Mouse (Mus musculus): ENCODE data around the gene Gm21083. TPM values are rescaled to one million over a fixed set of nuclear protein-coding genes. Genes with fewer than 3 reads are reported as not detected.
"Not testable (repeated sequence)": the region's sequence is repeated elsewhere in the genome, so short reads cannot be mapped to it uniquely, and the experiment has no call there.

Gene Gm21083
- polyA plus RNA-seq (2015; fragmentation: Nextera tagmentation; extraction: Ambion mirVana), result not detected in 2 replicates

- H3K4me3 ChIP-seq; H3K4me1 ChIP-seq (replicated peaks); H3K9ac ChIP-seq; H3K9me3 ChIP-seq; H3K36me3 ChIP-seq; ATAC-seq (ENCODE audit: low FRiP score, low read depth); H3K4me2 ChIP-seq; H3K27ac ChIP-seq (replicated peaks); H3K27me3 ChIP-seq: not testable (repeated sequence)
- no CpG with 5 or more reads among the region's 1 CpGs for WGBS
These were observed at the start of gene Gm21083 for GRCm38 (mm10) chr5:15577033-15577432. Gene Gm21083, plus strand, starts transcription at chr5:15577333.

GRCm38 (mm10) chr5:15529122-15529521 is 48.0 kb upstream of the Gm21083 start, which contains the start of gene Gm21190:
Gene Gm21190, minus strand, starts transcription at chr5:15529222.
- H3K4me2 ChIP-seq; ATAC-seq (ENCODE audit: low FRiP score, low read depth); H3K9ac ChIP-seq; H3K27me3 ChIP-seq; H3K4me3 ChIP-seq; H3K27ac ChIP-seq (replicated peaks); H3K4me1 ChIP-seq (replicated peaks); H3K36me3 ChIP-seq: not testable (repeated sequence)
- peaks cover 17% of the 10 kb centered on the region; the same call in 1 of the 2 replicates for H3K9me3 ChIP-seq
- WGBS, result 100% methylated on average over 1 of the region's 1 CpGs

- not testable (repeated sequence) for H3K4me2 ChIP-seq; H3K9ac ChIP-seq; H3K27me3 ChIP-seq; H3K27ac ChIP-seq (replicated peaks); H3K4me1 ChIP-seq (replicated peaks); H3K4me3 ChIP-seq; H3K36me3 ChIP-seq; H3K9me3 ChIP-seq; ATAC-seq (ENCODE audit: low FRiP score, low read depth)
- 86% methylated on average over 6 of the region's 6 CpGs for WGBS
These were observed 28.5 kb upstream of the Gm21083 start for GRCm38 (mm10) chr5:15548642-15549041.

- H3K27me3 ChIP-seq; H3K9ac ChIP-seq; H3K36me3 ChIP-seq; H3K9me3 ChIP-seq; ATAC-seq (ENCODE audit: low FRiP score, low read depth); H3K4me1 ChIP-seq (replicated peaks); H3K27ac ChIP-seq (replicated peaks); H3K4me3 ChIP-seq; H3K4me2 ChIP-seq: not testable (repeated sequence)
- WGBS, result 43% methylated on average over 1 of the region's 1 CpGs
These were observed 28.0 kb upstream of the Gm21083 start for GRCm38 (mm10) chr5:15549134-15549533.

GRCm38 (mm10) chr5:15549606-15550005 is 27.5 kb upstream of the Gm21083 start:
- not testable (repeated sequence) for H3K9me3 ChIP-seq; H3K27ac ChIP-seq (replicated peaks); H3K9ac ChIP-seq; H3K36me3 ChIP-seq; H3K4me1 ChIP-seq (replicated peaks); H3K4me3 ChIP-seq; H3K4me2 ChIP-seq; ATAC-seq (ENCODE audit: low FRiP score, low read depth); H3K27me3 ChIP-seq
- 17% methylated on average over 3 of the region's 3 CpGs for WGBS

GRCm38 (mm10) chr5:15558654-15559053 is 18.5 kb upstream of the Gm21083 start:
- not testable (repeated sequence) for ATAC-seq (ENCODE audit: low FRiP score, low read depth); H3K9ac ChIP-seq; H3K27ac ChIP-seq (replicated peaks); H3K9me3 ChIP-seq; H3K4me1 ChIP-seq (replicated peaks); H3K4me2 ChIP-seq; H3K4me3 ChIP-seq; H3K36me3 ChIP-seq; H3K27me3 ChIP-seq
- 85% methylated on average over 1 of the region's 1 CpGs for WGBS

- 85% methylated on average over 3 of the region's 3 CpGs for WGBS
- H3K9ac ChIP-seq; H3K27me3 ChIP-seq; H3K4me3 ChIP-seq; H3K27ac ChIP-seq (replicated peaks); H3K36me3 ChIP-seq; H3K4me1 ChIP-seq (replicated peaks); H3K4me2 ChIP-seq; H3K9me3 ChIP-seq: not testable (repeated sequence)
- ATAC-seq (ENCODE audit: low FRiP score, low read depth), result peak; percentile 59; the same call in 1 of the 2 replicates
These were observed 15.5 kb upstream of the Gm21083 start for GRCm38 (mm10) chr5:15561425-15562264.

GRCm38 (mm10) chr5:15573735-15574134 is 3.4 kb upstream of the Gm21083 start:
- H3K9ac ChIP-seq; H3K4me3 ChIP-seq; H3K4me2 ChIP-seq; ATAC-seq (ENCODE audit: low FRiP score, low read depth); H3K9me3 ChIP-seq; H3K27ac ChIP-seq (replicated peaks); H3K27me3 ChIP-seq; H3K4me1 ChIP-seq (replicated peaks); H3K36me3 ChIP-seq: not testable (repeated sequence)

GRCm38 (mm10) chr5:15586351-15586750 is 9.2 kb downstream of the Gm21083 start:
- not testable (repeated sequence) for H3K4me3 ChIP-seq; H3K4me1 ChIP-seq (replicated peaks); H3K4me2 ChIP-seq; H3K9ac ChIP-seq; H3K27ac ChIP-seq (replicated peaks); ATAC-seq (ENCODE audit: low FRiP score, low read depth); H3K36me3 ChIP-seq; H3K27me3 ChIP-seq
- peaks cover 15% of the 10 kb centered on the region for H3K9me3 ChIP-seq

- not testable (repeated sequence) for H3K4me2 ChIP-seq; H3K27me3 ChIP-seq; H3K27ac ChIP-seq (replicated peaks); ATAC-seq (ENCODE audit: low FRiP score, low read depth); H3K9ac ChIP-seq; H3K4me3 ChIP-seq; H3K4me1 ChIP-seq (replicated peaks); H3K36me3 ChIP-seq
- peaks cover 13% of the 10 kb centered on the region for H3K9me3 ChIP-seq
- WGBS, result 41% methylated on average over 6 of the region's 6 CpGs
These were observed 11.2 kb downstream of the Gm21083 start for GRCm38 (mm10) chr5:15588291-15588690.

GRCm38 (mm10) chr5:15590635-15591034 is 13.5 kb downstream of the Gm21083 start:
- not testable (repeated sequence) for H3K4me2 ChIP-seq; H3K27me3 ChIP-seq; H3K4me1 ChIP-seq (replicated peaks); H3K9ac ChIP-seq; ATAC-seq (ENCODE audit: low FRiP score, low read depth); H3K27ac ChIP-seq (replicated peaks); H3K36me3 ChIP-seq; H3K4me3 ChIP-seq
- H3K9me3 ChIP-seq, result peaks cover 16% of the 10 kb centered on the region
- 61% methylated on average over 5 of the region's 5 CpGs for WGBS

- H3K9me3 ChIP-seq, result peaks cover 14% of the 10 kb centered on the region
- not testable (repeated sequence) for H3K27me3 ChIP-seq; H3K9ac ChIP-seq; H3K4me1 ChIP-seq (replicated peaks); H3K4me3 ChIP-seq; H3K27ac ChIP-seq (replicated peaks); H3K36me3 ChIP-seq; H3K4me2 ChIP-seq
- 76% methylated on average over 2 of the region's 2 CpGs for WGBS
- peak; percentile 51; the same call in 1 of the 2 replicates for ATAC-seq (ENCODE audit: low FRiP score, low read depth)
These were observed 14.4 kb downstream of the Gm21083 start for GRCm38 (mm10) chr5:15591577-15591976.

- H3K27ac ChIP-seq (replicated peaks); H3K27me3 ChIP-seq; H3K4me2 ChIP-seq; H3K36me3 ChIP-seq; H3K4me3 ChIP-seq; ATAC-seq (ENCODE audit: low FRiP score, low read depth); H3K4me1 ChIP-seq (replicated peaks); H3K9ac ChIP-seq: not testable (repeated sequence)
- peaks cover 27% of the 10 kb centered on the region for H3K9me3 ChIP-seq
These were observed 21.7 kb downstream of the Gm21083 start for GRCm38 (mm10) chr5:15598831-15599230.
